Mouse (Mus musculus) CH12.LX (cell line): Measurements from ENCODE around the gene Kcnn3. TPM values are rescaled to one million over a fixed set of nuclear protein-coding genes. Genes with fewer than 3 reads are reported as not detected.

Experiments
- DNase-seq: peaks from one replicate; pipeline ENCODE4 v3.0.0-alpha.2; 2013; ENCODE audit errors: extremely low read depth
- H3K27ac ChIP-seq: 2 replicates; pipeline ENCODE4 v1.5.1; 2012; ENCODE audit warnings: low read depth, mild to moderate bottlenecking, control low read depth, moderate library complexity; ENCODE audit not compliant: insufficient read depth
- H3K27me3 ChIP-seq: replicated peaks from 2 replicates; pipeline ENCODE3; 2012; ENCODE audit warnings: inconsistent platforms
- H3K36me3 ChIP-seq, 2 experiments: replicated peaks in 1 of 2; 2 replicates each; pipeline versions ENCODE3 to v1.6.1; 2012; ENCODE audit warnings: inconsistent platforms in 1 of 2, low read length in 1 of 2, mild to moderate bottlenecking in 1 of 2, mixed read lengths in 1 of 2, moderate library complexity in 1 of 2; ENCODE audit not compliant: control insufficient read depth in 1 of 2, insufficient read depth in 1 of 2
- H3K4me1 ChIP-seq, 2 experiments: 2 replicates each; pipeline ENCODE4 v1.6.1; 2012; ENCODE audit warnings: inconsistent platforms in 1 of 2, moderate library complexity in 1 of 2; ENCODE audit not compliant: insufficient read depth in 2 of 2, control insufficient read depth in 1 of 2
- H3K4me2 ChIP-seq: 2 replicates; pipeline ENCODE4 v1.6.1; 2012; ENCODE audit warnings: low read depth, mild to moderate bottlenecking, control low read depth; ENCODE audit not compliant: poor library complexity, insufficient read depth, severe bottlenecking
- H3K4me3 ChIP-seq, 3 experiments: fragments of 150-350 bp in 1 of 3; sonication (generic) in 1 of 3; replicated peaks in 1 of 3; 2 replicates each; pipeline versions ENCODE3 to v1.5.1; 2011 to 2012; ENCODE audit warnings: low read depth in 2 of 3, low read length in 2 of 3, mild to moderate bottlenecking in 2 of 3, moderate library complexity in 2 of 3, control low read depth in 1 of 3, improper control_type of control experiment in 1 of 3, inconsistent platforms in 1 of 3, mixed read lengths in 1 of 3; ENCODE audit not compliant: poor library complexity in 1 of 3
- H3K79me2 ChIP-seq: replicated peaks from 2 replicates; pipeline ENCODE4 v1.6.1; 2012; ENCODE audit warnings: mild to moderate bottlenecking, moderate library complexity; ENCODE audit not compliant: control insufficient read depth, poor library complexity, insufficient read depth, severe bottlenecking; ENCODE audit errors: extremely low read depth
- H3K9ac ChIP-seq: 2 replicates; pipeline ENCODE4 v1.6.1; 2012; ENCODE audit warnings: low read depth, mild to moderate bottlenecking, control low read depth, moderate library complexity; ENCODE audit not compliant: insufficient read depth
- H3K9me3 ChIP-seq: replicated peaks from 2 replicates; pipeline ENCODE3; 2012; ENCODE audit warnings: low read length, inconsistent platforms, mixed read lengths
- BHLHE40 ChIP-seq: IDR thresholded peaks from 2 replicates; pipeline ENCODE4 v1.6.1; 2011; ENCODE audit warnings: mild to moderate bottlenecking, low read depth, low read length, improper control_type of control experiment
- CHD1 ChIP-seq: IDR thresholded peaks from 2 replicates; pipeline ENCODE4 v1.6.1; 2012; ENCODE audit warnings: low read depth, low read length, improper control_type of control experiment, inconsistent platforms
- CHD2 ChIP-seq: IDR thresholded peaks from 2 replicates; pipeline ENCODE4 v1.6.1; 2011; ENCODE audit warnings: low read length, improper control_type of control experiment
- E2F4 ChIP-seq: IDR thresholded peaks from 2 replicates; pipeline ENCODE4 v1.6.1; 2011; ENCODE audit warnings: low read depth, low read length, improper control_type of control experiment; ENCODE audit not compliant: insufficient replicate concordance
- ELF1 ChIP-seq: IDR thresholded peaks from 2 replicates; pipeline ENCODE4 v1.6.1; 2014; ENCODE audit warnings: low read depth, mild to moderate bottlenecking, inconsistent platforms, low read length, improper control_type of control experiment
- EP300 ChIP-seq: IDR thresholded peaks from 2 replicates; pipeline ENCODE4 v1.6.1; 2011; ENCODE audit warnings: low read length, improper control_type of control experiment
- GABPA ChIP-seq: IDR thresholded peaks from 2 replicates; pipeline ENCODE4 v1.6.1; 2012; ENCODE audit warnings: low read depth, low read length, improper control_type of control experiment, inconsistent platforms; ENCODE audit not compliant: insufficient replicate concordance
- HCFC1 ChIP-seq: IDR thresholded peaks from 2 replicates; pipeline ENCODE4 v1.6.1; 2012; ENCODE audit warnings: low read depth, mild to moderate bottlenecking, inconsistent platforms, low read length, improper control_type of control experiment
- IRF4 ChIP-seq: IDR thresholded peaks from 2 replicates; pipeline ENCODE4 v1.6.1; 2014; ENCODE audit warnings: low read depth, mild to moderate bottlenecking, inconsistent platforms, low read length, improper control_type of control experiment
- JUND ChIP-seq: conservative IDR thresholded peaks from 2 replicates; pipeline ENCODE4 v1.6.1; 2011; ENCODE audit warnings: low read depth, low read length, improper control_type of control experiment
- KAT2A ChIP-seq: IDR thresholded peaks from 2 replicates; pipeline ENCODE4 v1.6.1; 2012; ENCODE audit warnings: low read length, improper control_type of control experiment, inconsistent platforms; ENCODE audit not compliant: insufficient replicate concordance
- MAFK ChIP-seq: IDR thresholded peaks from 2 replicates; pipeline ENCODE4 v1.6.1; 2011; ENCODE audit warnings: low read length, improper control_type of control experiment; ENCODE audit not compliant: insufficient replicate concordance
- MAX ChIP-seq: IDR thresholded peaks from 2 replicates; pipeline ENCODE4 v1.6.1; 2011; ENCODE audit warnings: low read length, improper control_type of control experiment
- MAZ ChIP-seq: IDR thresholded peaks from 2 replicates; pipeline ENCODE4 v1.6.1; 2012; ENCODE audit warnings: low read depth, mild to moderate bottlenecking, inconsistent platforms, low read length, improper control_type of control experiment, moderate library complexity
- MEF2A ChIP-seq: IDR thresholded peaks from 2 replicates; pipeline ENCODE4 v1.6.1; 2014; ENCODE audit warnings: low read depth, mild to moderate bottlenecking, inconsistent platforms, low read length, improper control_type of control experiment, borderline replicate concordance
- MXI1 ChIP-seq: IDR thresholded peaks from 2 replicates; pipeline ENCODE4 v1.6.1; 2011; ENCODE audit warnings: mild to moderate bottlenecking, low read depth, low read length, improper control_type of control experiment
- MYC ChIP-seq: IDR thresholded peaks from 2 replicates; pipeline ENCODE4 v1.6.1; 2011; ENCODE audit warnings: low read depth, mild to moderate bottlenecking, improper control_type of control experiment, low read length
- NELFE ChIP-seq: IDR thresholded peaks from 2 replicates; pipeline ENCODE4 v1.6.1; 2011; ENCODE audit warnings: low read depth, low read length, improper control_type of control experiment
- NRF1 ChIP-seq: IDR thresholded peaks from 2 replicates; pipeline ENCODE4 v1.6.1; 2014; ENCODE audit warnings: low read depth, mild to moderate bottlenecking, inconsistent platforms, low read length, improper control_type of control experiment, moderate library complexity
- PAX5 ChIP-seq: IDR thresholded peaks from 2 replicates; pipeline ENCODE4 v1.6.1; 2012; ENCODE audit warnings: low read length, inconsistent platforms, mixed read lengths
- POLR2A ChIP-seq: IDR thresholded peaks from 2 replicates; pipeline ENCODE4 v1.6.1; 2011; ENCODE audit warnings: low read depth, mild to moderate bottlenecking, improper control_type of control experiment, low read length
- RCOR1 ChIP-seq: conservative IDR thresholded peaks from 2 replicates; pipeline ENCODE4 v1.6.1; 2012; ENCODE audit warnings: low read depth, mild to moderate bottlenecking, inconsistent platforms, low read length, improper control_type of control experiment
- SIN3A ChIP-seq: IDR thresholded peaks from 2 replicates; pipeline ENCODE4 v1.6.1; 2012; ENCODE audit warnings: low read length, improper control_type of control experiment, inconsistent platforms
- SMC3 ChIP-seq: IDR thresholded peaks from 2 replicates; pipeline ENCODE4 v1.6.1; 2011; ENCODE audit warnings: low read depth, low read length, improper control_type of control experiment
- dilution Hi-C: fragments of 300-500 bp; cut with MboI; formaldehyde crosslinking; loops from 2 replicates; pipeline ENCODE4 v1.14.3; 2020; ENCODE audit warnings: low sequenced_read_pairs; ENCODE audit not compliant: extremely low pct_unique_long_range_greater_than_20kb, extremely low pct_ligation_motif_present
- in situ Hi-C: fragments of 300-500 bp; cut with MboI; formaldehyde crosslinking; loops from 3 replicates; pipeline ENCODE4 v1.14.3; 2019; ENCODE audit warnings: low sequenced_read_pairs, low pct_ligation_motif_present, low pct_unique_long_range_greater_than_20kb, mixed read lengths
- polyA plus RNA-seq: library from polyadenylated mRNA; unstranded; fragments of >175 nt; gene quantifications from 2 replicates; pipeline ENCODE4 v1.2.1, GENCODE M21; 2012; ENCODE audit warnings: low read depth; ENCODE audit not compliant: insufficient read length
- total RNA-seq, 2 experiments: library from RNA; depleted of rRNA; stranded (reverse); fragments of 300-350 nt in 1 of 2; fragments of >200 nt in 1 of 2; gene quantifications; 2 replicates each; pipeline ENCODE4 v1.2.3; 2012 to 2014

Gene Kcnn3
- total and polyA plus RNA-seq, 3 experiments: 0.06 TPM; not detected in 2

DNA sequence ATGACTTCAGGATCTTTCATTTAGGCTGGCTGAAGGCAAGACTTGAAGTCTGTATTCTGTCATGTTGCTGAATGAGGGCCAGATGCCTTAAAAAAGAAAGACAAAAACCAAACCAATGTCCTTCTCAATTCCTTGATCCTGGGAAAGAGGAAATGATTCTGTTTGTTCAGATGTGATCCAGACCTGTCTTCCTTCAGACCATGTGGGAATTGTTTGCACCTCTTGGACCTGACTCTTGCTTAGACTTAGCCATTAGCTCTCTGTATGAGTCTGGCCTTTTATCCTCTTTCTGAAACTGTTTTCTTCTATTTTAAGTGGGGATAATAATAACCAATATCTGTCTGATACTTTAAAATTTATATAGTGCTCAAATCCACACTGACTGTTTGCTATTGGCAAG is 138.5 kb downstream of the Kcnn3 start:
- H3K36me3 ChIP-seq: no peaks in the 10 kb centered on the region
- in situ Hi-C loops: no loop called here
- no peak for DNase-seq
- TF ChIP-seq RCOR1 (no peak), HCFC1 (no peak), POLR2A (no peak), NELFE (no peak), MAZ (no peak), ELF1 (no peak), IRF4 (no peak), EP300 (no peak), MAX (no peak), E2F4 (no peak), MAFK (no peak), CHD2 (no peak), PAX5 (no peak), KAT2A (no peak), MYC (no peak), GABPA (no peak), BHLHE40 (no peak), SMC3 (no peak)
- no peak overlapping the region for H3K27ac ChIP-seq
- H3K4me1 ChIP-seq: no peaks in the 10 kb centered on the region
- no peak overlapping the region for H3K4me3 ChIP-seq
- H3K9me3 ChIP-seq: no peaks in the 10 kb centered on the region
- peaks cover under 1% of the 10 kb centered on the region for H3K27me3 ChIP-seq
- dilution Hi-C loops: no loop called here
- H3K4me2 ChIP-seq: no peak overlapping the region
- no peak overlapping the region for H3K9ac ChIP-seq
- H3K79me2 ChIP-seq: no peaks in the 10 kb centered on the region

DNA sequence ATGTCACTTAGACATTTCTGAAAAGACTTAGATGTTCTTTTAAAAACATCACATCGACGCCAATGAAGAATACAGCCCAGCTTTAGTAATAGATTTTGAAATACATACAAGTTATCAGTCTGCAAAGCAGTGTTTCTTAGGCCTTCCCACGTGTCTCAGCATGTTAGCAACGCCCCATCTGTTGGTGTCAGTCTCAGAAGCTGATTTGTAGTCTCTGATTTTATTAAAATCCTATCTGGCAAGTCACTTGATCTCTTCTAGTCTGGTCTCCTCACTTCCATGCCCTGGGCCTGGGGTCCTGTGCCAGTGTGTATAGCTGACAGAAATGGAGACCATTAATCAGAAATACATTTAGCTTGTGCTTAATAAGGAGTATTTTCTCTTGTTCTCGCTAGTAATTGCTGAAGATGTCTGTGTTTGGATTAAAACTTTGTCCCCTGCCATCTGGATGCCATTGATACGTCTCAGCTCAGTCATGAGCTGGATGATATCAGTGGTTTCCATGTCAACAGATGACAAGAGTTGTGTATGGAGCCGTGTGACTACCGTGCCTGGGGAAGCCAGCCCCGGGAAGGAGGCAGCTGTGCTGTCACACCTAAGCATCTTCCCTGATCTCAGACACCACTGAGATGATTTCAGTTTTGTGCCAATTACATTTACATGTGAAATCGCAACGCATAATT is 140.1 kb downstream of the Kcnn3 start:
- H3K79me2 ChIP-seq: no peaks in the 10 kb centered on the region
- DNase-seq: no peak
- H3K4me3 ChIP-seq: no peak overlapping the region
- no peaks in the 10 kb centered on the region for H3K9me3 ChIP-seq
- no peaks in the 10 kb centered on the region for H3K4me1 ChIP-seq
- H3K4me2 ChIP-seq: no peak overlapping the region
- no peaks in the 10 kb centered on the region for H3K36me3 ChIP-seq
- no peaks in the 10 kb centered on the region for H3K27me3 ChIP-seq
- dilution Hi-C loops: no loop called here
- TF ChIP-seq MYC (no peak), E2F4 (no peak), JUND (no peak), MEF2A (no peak), EP300 (no peak), MXI1 (no peak), MAX (no peak), BHLHE40 (no peak), NRF1 (no peak), PAX5 (no peak), SIN3A (no peak), CHD1 (no peak)
- TF ChIP-seq, all 38 proteins: peak for 0
- no peak overlapping the region for H3K27ac ChIP-seq
- in situ Hi-C loops: no loop called here
- no peak overlapping the region for H3K9ac ChIP-seq
